Mouse (Mus musculus): ENCODE data around the gene Bsn. TPM values are rescaled to one million over a fixed set of nuclear protein-coding genes. Genes with fewer than 3 reads are reported as not detected.

Gene Bsn
- polyA plus RNA-seq, 1 experiment from 2014 or later = 2.7 TPM

- 55% methylated on average over 19 of the region's 19 CpGs for WGBS
- Histone ChIP-seq H3K27ac (ENCODE audit: low read length) (no peak overlapping the region), H3K27me3 (ENCODE audit: control insufficient read depth, insufficient read depth, low read length) (no peaks in the 10 kb centered on the region), H3K4me2 (replicated peaks; ENCODE audit: low read depth, low read length) (no peak overlapping the region), H3K36me3 (ENCODE audit: control insufficient read depth, insufficient read depth, low read length) (no peaks in the 10 kb centered on the region), H3K4me1 (ENCODE audit: control insufficient read depth, insufficient read depth, low read length) (no peaks in the 10 kb centered on the region), H3K9ac (replicated peaks; ENCODE audit: low read depth, low read length) (no peak overlapping the region), H3K4me3 (ENCODE audit: low read depth, low read length) (no peak overlapping the region), H3K9me3 (ENCODE audit: control insufficient read depth, low read depth, low read length) (no peaks in the 10 kb centered on the region)
- ATAC-seq (ENCODE audit: insufficient number of reproducible peaks, insufficient read depth, low FRiP score, low read depth) = no peak
Observed at GRCm38 (mm10) chr9:108175116-108175838, 14.9 kb downstream of the Bsn start.

- no peak for ATAC-seq (ENCODE audit: insufficient number of reproducible peaks, insufficient read depth, low FRiP score, low read depth)
- no peaks in the 10 kb centered on the region for H3K9me3 ChIP-seq (ENCODE audit: control insufficient read depth, low read depth, low read length)
- WGBS = 76% methylated on average over 5 of the region's 5 CpGs
Observed at GRCm38 (mm10) chr9:108172777-108173350, 17.3 kb downstream of the Bsn start.

GRCm38 (mm10) chr9:108169751-108170150 is 20.4 kb downstream of the Bsn start:
- Histone ChIP-seq H3K4me1 (ENCODE audit: control insufficient read depth, insufficient read depth, low read length) (no peaks in the 10 kb centered on the region), H3K27me3 (ENCODE audit: control insufficient read depth, insufficient read depth, low read length) (no peaks in the 10 kb centered on the region), H3K36me3 (ENCODE audit: control insufficient read depth, insufficient read depth, low read length) (no peaks in the 10 kb centered on the region), H3K4me2 (replicated peaks; ENCODE audit: low read depth, low read length) (no peak overlapping the region), H3K9me3 (ENCODE audit: control insufficient read depth, low read depth, low read length) (no peaks in the 10 kb centered on the region), H3K27ac (ENCODE audit: low read length) (peak overlapping the region; percentile 11; the same call in 1 of the 2 replicates), H3K9ac (replicated peaks; ENCODE audit: low read depth, low read length) (no peak overlapping the region), H3K4me3 (ENCODE audit: low read depth, low read length) (no peak overlapping the region)
- ATAC-seq (ENCODE audit: insufficient number of reproducible peaks, insufficient read depth, low FRiP score, low read depth) = peak; percentile 80
- 70% methylated on average over 10 of the region's 10 CpGs for WGBS

More at GRCm38 (mm10) chr9:108172777-108173350, 17.3 kb downstream of the Bsn start:
- H3K4me3 ChIP-seq (ENCODE audit: low read depth, low read length) = no peak overlapping the region
- H3K36me3 ChIP-seq (ENCODE audit: control insufficient read depth, insufficient read depth, low read length) = no peaks in the 10 kb centered on the region
- H3K27me3 ChIP-seq (ENCODE audit: control insufficient read depth, insufficient read depth, low read length) = no peaks in the 10 kb centered on the region
- H3K9ac ChIP-seq (replicated peaks; ENCODE audit: low read depth, low read length) = no peak overlapping the region
- no peak overlapping the region for H3K27ac ChIP-seq (ENCODE audit: low read length)
- H3K4me2 ChIP-seq (replicated peaks; ENCODE audit: low read depth, low read length) = no peak overlapping the region
- H3K4me1 ChIP-seq (ENCODE audit: control insufficient read depth, insufficient read depth, low read length) = no peaks in the 10 kb centered on the region

- WGBS = 37% methylated on average over 8 of the region's 8 CpGs
- Histone ChIP-seq H3K27me3 (ENCODE audit: control insufficient read depth, insufficient read depth, low read length) (no peaks in the 10 kb centered on the region), H3K36me3 (ENCODE audit: control insufficient read depth, insufficient read depth, low read length) (no peaks in the 10 kb centered on the region)
Observed at GRCm38 (mm10) chr9:108165143-108165542, 25.0 kb downstream of the Bsn start.

GRCm38 (mm10) chr9:108163646-108164284 is 26.4 kb downstream of the Bsn start:
- H3K9ac ChIP-seq (replicated peaks; ENCODE audit: low read depth, low read length) = no peak overlapping the region
- no peaks in the 10 kb centered on the region for H3K4me1 ChIP-seq (ENCODE audit: control insufficient read depth, insufficient read depth, low read length)
- no peak for ATAC-seq (ENCODE audit: insufficient number of reproducible peaks, insufficient read depth, low FRiP score, low read depth)
- 80% methylated on average over 16 of the region's 16 CpGs for WGBS
- H3K4me3 ChIP-seq (ENCODE audit: low read depth, low read length) = no peak overlapping the region
- H3K4me2 ChIP-seq (replicated peaks; ENCODE audit: low read depth, low read length) = no peak overlapping the region
- H3K9me3 ChIP-seq (ENCODE audit: control insufficient read depth, low read depth, low read length) = no peaks in the 10 kb centered on the region
- no peaks in the 10 kb centered on the region for H3K36me3 ChIP-seq (ENCODE audit: control insufficient read depth, insufficient read depth, low read length)
- H3K27ac ChIP-seq (ENCODE audit: low read length) = no peak overlapping the region
- no peaks in the 10 kb centered on the region for H3K27me3 ChIP-seq (ENCODE audit: control insufficient read depth, insufficient read depth, low read length)

More at GRCm38 (mm10) chr9:108165143-108165542, 25.0 kb downstream of the Bsn start:
- Histone ChIP-seq H3K27ac (ENCODE audit: low read length) (no peak overlapping the region), H3K9ac (replicated peaks; ENCODE audit: low read depth, low read length) (no peak overlapping the region), H3K4me3 (ENCODE audit: low read depth, low read length) (no peak overlapping the region), H3K4me2 (replicated peaks; ENCODE audit: low read depth, low read length) (no peak overlapping the region), H3K4me1 (ENCODE audit: control insufficient read depth, insufficient read depth, low read length) (no peaks in the 10 kb centered on the region), H3K9me3 (ENCODE audit: control insufficient read depth, low read depth, low read length) (no peaks in the 10 kb centered on the region)
- peak; percentile 63 for ATAC-seq (ENCODE audit: insufficient number of reproducible peaks, insufficient read depth, low FRiP score, low read depth)

- no peak overlapping the region for H3K27ac ChIP-seq (ENCODE audit: low read length)
- 58% methylated on average over 7 of the region's 7 CpGs for WGBS
- H3K27me3 ChIP-seq (ENCODE audit: control insufficient read depth, insufficient read depth, low read length) = no peaks in the 10 kb centered on the region
- H3K9me3 ChIP-seq (ENCODE audit: control insufficient read depth, low read depth, low read length) = no peaks in the 10 kb centered on the region
- no peak overlapping the region for H3K4me3 ChIP-seq (ENCODE audit: low read depth, low read length)
- no peak overlapping the region for H3K9ac ChIP-seq (replicated peaks; ENCODE audit: low read depth, low read length)
- H3K4me1 ChIP-seq (ENCODE audit: control insufficient read depth, insufficient read depth, low read length) = no peaks in the 10 kb centered on the region
- H3K36me3 ChIP-seq (ENCODE audit: control insufficient read depth, insufficient read depth, low read length) = no peaks in the 10 kb centered on the region
- ATAC-seq (ENCODE audit: insufficient number of reproducible peaks, insufficient read depth, low FRiP score, low read depth) = no peak
- H3K4me2 ChIP-seq (replicated peaks; ENCODE audit: low read depth, low read length) = no peak overlapping the region
Observed at GRCm38 (mm10) chr9:108157891-108158290, 32.3 kb downstream of the Bsn start.

GRCm38 (mm10) chr9:108157451-108157850 is 32.7 kb downstream of the Bsn start:
- no peak overlapping the region for H3K4me2 ChIP-seq (replicated peaks; ENCODE audit: low read depth, low read length)
- no peaks in the 10 kb centered on the region for H3K9me3 ChIP-seq (ENCODE audit: control insufficient read depth, low read depth, low read length)
- ATAC-seq (ENCODE audit: insufficient number of reproducible peaks, insufficient read depth, low FRiP score, low read depth) = no peak
- H3K27ac ChIP-seq (ENCODE audit: low read length) = no peak overlapping the region
- no peaks in the 10 kb centered on the region for H3K27me3 ChIP-seq (ENCODE audit: control insufficient read depth, insufficient read depth, low read length)
- WGBS = 78% methylated on average over 6 of the region's 6 CpGs
- H3K4me1 ChIP-seq (ENCODE audit: control insufficient read depth, insufficient read depth, low read length) = no peaks in the 10 kb centered on the region
- no peak overlapping the region for H3K4me3 ChIP-seq (ENCODE audit: low read depth, low read length)
- no peaks in the 10 kb centered on the region for H3K36me3 ChIP-seq (ENCODE audit: control insufficient read depth, insufficient read depth, low read length)
- no peak overlapping the region for H3K9ac ChIP-seq (replicated peaks; ENCODE audit: low read depth, low read length)

GRCm38 (mm10) chr9:108156786-108157185 is 33.4 kb downstream of the Bsn start:
- no peaks in the 10 kb centered on the region for H3K36me3 ChIP-seq (ENCODE audit: control insufficient read depth, insufficient read depth, low read length)
- 85% methylated on average over 5 of the region's 5 CpGs for WGBS
- no peak overlapping the region for H3K9ac ChIP-seq (replicated peaks; ENCODE audit: low read depth, low read length)
- no peaks in the 10 kb centered on the region for H3K27me3 ChIP-seq (ENCODE audit: control insufficient read depth, insufficient read depth, low read length)
- ATAC-seq (ENCODE audit: insufficient number of reproducible peaks, insufficient read depth, low FRiP score, low read depth) = no peak
- H3K4me2 ChIP-seq (replicated peaks; ENCODE audit: low read depth, low read length) = no peak overlapping the region
- H3K9me3 ChIP-seq (ENCODE audit: control insufficient read depth, low read depth, low read length) = no peaks in the 10 kb centered on the region
- no peak overlapping the region for H3K27ac ChIP-seq (ENCODE audit: low read length)
- no peak overlapping the region for H3K4me3 ChIP-seq (ENCODE audit: low read depth, low read length)
- no peaks in the 10 kb centered on the region for H3K4me1 ChIP-seq (ENCODE audit: control insufficient read depth, insufficient read depth, low read length)
